Mouse (Mus musculus) intestine, embryonic 14.5 days (tissue): ENCODE results near the gene Asb16. TPM values are rescaled to one million over a fixed set of nuclear protein-coding genes. Genes with fewer than 3 reads are reported as not detected.

Experiments
- ATAC-seq: fragments of 200-750 bp; cut with Nextera tagmentation; replicated peaks from 2 replicates; pipeline ENCODE4 v1.8.0; 2017; ENCODE audit warnings: low read depth, moderate number of reproducible peaks, moderate TSS enrichment, moderate library complexity; ENCODE audit not compliant: low FRiP score, low TSS enrichment
- DNase-seq: peaks from one replicate; pipeline ENCODE4 v3.0.0-alpha.2; 2018; ENCODE audit warnings: low spot score
- H3K27ac ChIP-seq: fragments of 300-500 bp; sonication (generic); 2 replicates; pipeline ENCODE4 v1.5.1; 2014; ENCODE audit warnings: low read depth, mild to moderate bottlenecking, control low read depth
- H3K27me3 ChIP-seq: fragments of 300-500 bp; sonication (generic); replicated peaks from 2 replicates; pipeline ENCODE4 v1.6.1; 2014; ENCODE audit warnings: low read length, control low read depth; ENCODE audit not compliant: control insufficient read depth, insufficient read depth
- H3K36me3 ChIP-seq: fragments of 300-500 bp; sonication (generic); 2 replicates; pipeline ENCODE4 v1.6.1; 2014; ENCODE audit warnings: low read length, control low read depth; ENCODE audit not compliant: control insufficient read depth, insufficient read depth
- H3K4me1 ChIP-seq: fragments of 300-500 bp; sonication (generic); replicated peaks from 2 replicates; pipeline ENCODE4 v1.6.1; 2014; ENCODE audit warnings: low read length, control low read depth, mixed read lengths; ENCODE audit not compliant: control insufficient read depth, insufficient read depth
- H3K4me2 ChIP-seq: fragments of 300-500 bp; sonication (generic); 2 replicates; pipeline ENCODE4 v1.6.1; 2014; ENCODE audit warnings: low read length
- H3K4me3 ChIP-seq: fragments of 300-500 bp; sonication (generic); 2 replicates; pipeline ENCODE4 v1.5.1; 2014; ENCODE audit warnings: low read depth, low read length, control low read depth, mixed read lengths
- H3K9ac ChIP-seq: fragments of 300-500 bp; sonication (generic); 2 replicates; pipeline ENCODE4 v1.6.1; 2014; ENCODE audit warnings: mild to moderate bottlenecking, low read length
- H3K9me3 ChIP-seq: fragments of 300-500 bp; sonication (generic); 2 replicates; pipeline ENCODE4 v1.6.1; 2016; ENCODE audit warnings: low read length, control low read depth; ENCODE audit not compliant: control insufficient read depth
- WGBS: fragments of 180-500 bp; shearing (Covaris S2); extraction: QIAGEN DNeasy Blood & Tissue Kit; methylation state at CpG from one replicate; pipeline ENCODE4 v1.1.7; 2014; 5-methylcytosine and 5-hydroxymethylcytosine counted together
- polyA plus RNA-seq: library from polyadenylated mRNA; unstranded; fragments of >200 nt; fragmentation: Nextera tagmentation; extraction: Ambion mirVana; gene quantifications from 2 replicates; pipeline ENCODE4 v1.2.1, GENCODE M21; 2014

Gene Asb16
- polyA plus RNA-seq, 1 experiment from 2014 or later = 0.16 TPM

- Histone ChIP-seq H3K4me1 (peaks cover 11% of the 10 kb centered on the region), H3K9ac (peak overlapping the region; percentile 53), H3K4me3 (peak overlapping the region; percentile 71), H3K9me3 (no peaks in the 10 kb centered on the region), H3K27me3 (no peaks in the 10 kb centered on the region), H3K36me3 (peaks cover 27% of the 10 kb centered on the region), H3K4me2 (peak overlapping the region; percentile 52), H3K27ac (peak overlapping the region; percentile 68; the same call in 1 of the 2 replicates)
- DNase-seq (no peak), ATAC-seq (peak; percentile 56)
- WGBS = 3% methylated on average over 30 of the region's 31 CpGs
These were observed 16.7 kb downstream of the Asb16 start for GRCm38 (mm10) chr11:102285095-102285834.

GRCm38 (mm10) chr11:102287485-102287884 lies 18.9 kb downstream of the Asb16 start:
- Histone ChIP-seq H3K4me2 (no peak overlapping the region), H3K9me3 (no peaks in the 10 kb centered on the region), H3K9ac (no peak overlapping the region), H3K36me3 (peaks cover 49% of the 10 kb centered on the region), H3K27me3 (no peaks in the 10 kb centered on the region), H3K27ac (no peak overlapping the region), H3K4me1 (peaks cover 11% of the 10 kb centered on the region), H3K4me3 (no peak overlapping the region)
- no peak for ATAC-seq
- DNase-seq = no peak
- WGBS = 88% methylated on average over 8 of the region's 8 CpGs

DNA sequence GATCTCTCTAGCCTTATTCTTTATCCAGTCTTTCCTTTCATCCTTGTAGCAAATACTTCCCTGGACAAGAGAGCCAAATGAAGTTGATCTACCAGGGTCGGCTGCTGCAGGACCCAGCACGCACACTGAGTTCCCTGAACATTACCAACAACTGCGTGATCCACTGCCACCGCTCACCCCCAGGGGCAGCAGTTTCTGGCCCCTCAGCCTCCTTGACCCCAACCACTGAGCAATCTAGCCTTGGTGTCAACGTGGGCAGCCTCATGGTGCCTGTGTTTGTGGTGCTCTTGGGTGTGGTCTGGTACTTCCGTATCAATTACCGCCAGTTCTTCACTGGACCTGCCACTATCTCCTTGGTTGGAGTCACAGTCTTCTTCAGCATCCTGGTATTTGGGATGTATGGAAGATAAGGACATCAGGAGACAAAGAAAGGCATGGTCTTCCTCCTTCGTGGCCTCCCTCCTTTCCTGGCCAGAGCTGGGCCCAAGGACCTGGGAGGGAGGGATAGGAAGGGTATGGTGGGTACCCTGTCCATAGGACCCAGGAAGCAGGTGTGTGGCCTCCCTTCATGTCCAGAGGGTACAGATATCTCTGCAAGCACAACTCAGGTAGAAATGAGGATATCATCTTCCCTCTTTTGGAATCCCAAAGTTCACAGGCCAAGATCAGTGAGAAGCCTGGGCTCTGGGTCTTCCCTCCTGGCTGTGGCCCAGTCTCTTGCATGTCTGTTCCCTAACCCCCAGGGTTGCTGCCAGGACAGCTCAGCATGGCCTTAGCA lies 19.7 kb downstream of the Asb16 start:
- Histone ChIP-seq H3K9ac (no peak overlapping the region), H3K4me2 (no peak overlapping the region), H3K4me3 (no peak overlapping the region), H3K36me3 (peaks cover 56% of the 10 kb centered on the region), H3K4me1 (peaks cover 11% of the 10 kb centered on the region), H3K27ac (no peak overlapping the region), H3K27me3 (no peaks in the 10 kb centered on the region), H3K9me3 (no peaks in the 10 kb centered on the region)
- no peak for ATAC-seq
- 85% methylated on average over 8 of the region's 8 CpGs for WGBS
- no peak for DNase-seq

GRCm38 (mm10) chr11:102288913-102289312 lies 20.4 kb downstream of the Asb16 start:
- peaks cover 63% of the 10 kb centered on the region for H3K36me3 ChIP-seq
- H3K9me3 ChIP-seq = no peaks in the 10 kb centered on the region
- ATAC-seq (no peak), DNase-seq (no peak)
- no peak overlapping the region for H3K4me2 ChIP-seq
- 65% methylated on average over 2 of the region's 2 CpGs for WGBS
- no peak overlapping the region for H3K4me3 ChIP-seq
- no peaks in the 10 kb centered on the region for H3K27me3 ChIP-seq
- no peak overlapping the region for H3K27ac ChIP-seq
- peaks cover 11% of the 10 kb centered on the region for H3K4me1 ChIP-seq
- H3K9ac ChIP-seq = no peak overlapping the region

DNA sequence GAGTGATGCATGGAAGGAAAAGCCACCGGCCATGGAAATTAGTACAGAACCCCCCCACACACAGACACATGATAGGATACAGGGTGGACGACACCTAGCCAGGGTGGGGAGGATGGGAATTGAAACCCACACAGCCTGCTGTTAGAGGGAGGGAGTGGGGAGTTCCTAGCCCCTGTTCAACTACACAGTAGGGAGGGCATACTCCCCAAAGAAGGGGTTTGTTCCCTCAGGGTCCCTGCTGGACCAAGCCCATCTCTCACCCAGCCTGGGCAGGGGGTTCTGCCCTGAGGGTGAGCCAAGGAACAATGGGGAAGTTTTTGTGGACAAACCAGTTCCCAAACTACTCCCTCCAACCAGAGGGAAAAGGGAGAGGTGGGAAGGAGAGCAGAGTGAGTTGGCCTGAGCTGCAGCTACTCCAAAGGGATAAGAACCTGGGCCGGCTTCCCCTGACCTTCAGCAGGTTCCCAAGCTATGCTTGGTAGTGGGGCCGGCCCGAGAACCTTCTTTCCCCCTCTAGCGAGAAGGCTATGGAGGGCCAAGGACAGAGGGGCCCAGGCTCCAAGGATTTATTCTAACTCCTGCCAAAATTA lies 21.1 kb downstream of the Asb16 start:
- WGBS = 56% methylated on average over 6 of the region's 6 CpGs
- Histone ChIP-seq H3K4me3 (no peak overlapping the region), H3K4me2 (no peak overlapping the region), H3K36me3 (peaks cover 65% of the 10 kb centered on the region), H3K9me3 (no peaks in the 10 kb centered on the region), H3K4me1 (peaks cover 13% of the 10 kb centered on the region), H3K27me3 (no peaks in the 10 kb centered on the region), H3K9ac (no peak overlapping the region), H3K27ac (no peak overlapping the region)
- no peak for ATAC-seq
- no peak for DNase-seq

- ATAC-seq (no peak), DNase-seq (no peak)
- WGBS = 87% methylated on average over 4 of the region's 4 CpGs
- Histone ChIP-seq H3K27me3 (no peaks in the 10 kb centered on the region), H3K4me2 (no peak overlapping the region), H3K27ac (no peak overlapping the region), H3K4me1 (peaks cover 18% of the 10 kb centered on the region), H3K36me3 (peaks cover 65% of the 10 kb centered on the region), H3K4me3 (no peak overlapping the region), H3K9me3 (no peaks in the 10 kb centered on the region), H3K9ac (no peak overlapping the region)
These were observed 21.6 kb downstream of the Asb16 start for GRCm38 (mm10) chr11:102290141-102290540.

DNA sequence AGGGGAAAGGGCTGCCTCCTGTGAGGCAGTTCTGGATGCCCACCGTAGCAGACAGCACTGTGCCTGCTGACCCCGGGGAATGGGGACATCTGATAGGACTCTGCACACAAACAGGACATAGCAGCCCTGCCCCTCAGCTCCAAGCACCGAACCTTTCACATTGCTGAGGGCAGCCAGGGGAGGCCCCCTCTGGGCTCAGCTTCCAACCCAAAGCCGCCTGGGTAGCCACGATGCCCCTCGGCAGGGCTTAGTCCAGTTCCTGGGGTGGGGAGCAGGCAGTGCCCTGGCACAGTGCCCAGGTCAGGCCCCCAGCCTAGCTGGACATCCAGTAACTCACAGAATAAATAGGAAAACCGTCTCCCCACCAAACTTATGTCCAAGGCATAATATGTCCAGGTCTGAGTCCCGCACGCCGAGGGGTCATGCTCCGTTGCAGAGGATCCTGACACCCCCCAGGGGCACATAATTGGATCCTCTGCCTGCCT lies 22.6 kb downstream of the Asb16 start:
- no peak overlapping the region for H3K4me2 ChIP-seq
- H3K9ac ChIP-seq = no peak overlapping the region
- peaks cover 14% of the 10 kb centered on the region for H3K4me1 ChIP-seq
- no peaks in the 10 kb centered on the region for H3K9me3 ChIP-seq
- no peaks in the 10 kb centered on the region for H3K27me3 ChIP-seq
- WGBS = 89% methylated on average over 11 of the region's 11 CpGs
- H3K27ac ChIP-seq = no peak overlapping the region
- no peak overlapping the region for H3K4me3 ChIP-seq
- ATAC-seq (no peak), DNase-seq (no peak)
- H3K36me3 ChIP-seq = peaks cover 65% of the 10 kb centered on the region

DNA sequence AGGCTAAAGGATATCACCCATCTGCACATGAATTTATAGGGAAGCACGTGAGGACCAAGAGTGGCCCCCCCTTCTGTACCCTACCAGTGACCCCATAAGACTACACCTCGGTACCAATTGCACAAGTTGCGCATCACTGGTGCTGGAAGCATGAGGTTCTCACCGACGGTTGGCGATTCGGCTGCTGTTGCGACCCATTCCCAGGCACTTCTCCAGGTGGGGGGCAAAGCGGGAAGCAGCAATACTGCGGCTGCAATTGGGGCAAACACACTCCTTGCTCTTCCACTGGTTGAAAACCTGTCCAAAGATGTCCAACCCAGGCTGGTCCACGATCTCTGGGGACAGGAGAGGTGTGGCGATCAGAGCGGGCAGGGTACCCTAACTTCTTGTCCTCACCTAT lies 25.4 kb downstream of the Asb16 start:
- Histone ChIP-seq H3K9me3 (no peaks in the 10 kb centered on the region), H3K27ac (no peak overlapping the region), H3K4me1 (peaks cover 16% of the 10 kb centered on the region), H3K9ac (no peak overlapping the region), H3K36me3 (peaks cover 49% of the 10 kb centered on the region), H3K4me3 (no peak overlapping the region), H3K4me2 (no peak overlapping the region), H3K27me3 (no peaks in the 10 kb centered on the region)
- DNase-seq (no peak), ATAC-seq (no peak)
- 93% methylated on average over 13 of the region's 13 CpGs for WGBS
